Mouse (Mus musculus) forelimb bud, embryonic 11.5 days (tissue): ENCODE data around the gene Aplf.
"Not testable (repeated sequence)": the region's sequence is repeated elsewhere in the genome, so short reads cannot be mapped to it uniquely, and the experiment has no call there.

Experiments
- DNase-seq: peaks from one replicate; pipeline ENCODE4 v3.0.0-alpha.2; 2012; ENCODE audit warnings: low read depth, low spot score

Aplf gene

DNA sequence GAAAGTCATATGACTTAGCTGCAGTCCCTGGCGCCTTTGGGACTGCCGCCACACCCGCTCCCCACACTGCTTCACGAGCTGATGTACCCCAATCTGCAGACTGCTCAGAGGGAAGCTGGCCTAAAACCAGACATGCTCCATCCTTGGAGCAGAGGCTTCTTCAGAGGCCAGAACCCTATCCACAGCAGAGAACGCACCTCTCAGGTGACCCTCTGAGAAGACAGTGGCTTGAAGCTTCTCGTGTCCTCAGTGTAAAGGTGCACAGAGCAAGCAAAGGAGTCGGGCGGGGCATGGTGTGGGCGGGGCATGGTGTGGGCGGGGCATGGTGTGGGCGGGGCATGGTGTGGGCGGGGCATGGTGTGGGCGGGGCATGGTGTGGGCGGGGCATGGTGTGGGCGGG is 43.1 kb downstream of the Aplf start:
- DNase-seq: not testable (repeated sequence)

GRCm38 (mm10) chr6:87623151-87623550 is 48.8 kb downstream of the Aplf start:
- DNase-seq: no peak

- DNase-seq: no peak
Measured at GRCm38 (mm10) chr6:87621281-87621680, 50.7 kb downstream of the Aplf start.

- DNase-seq: no peak
Measured at GRCm38 (mm10) chr6:87618021-87618420, 54.0 kb downstream of the Aplf start.

- no peak for DNase-seq
Measured at GRCm38 (mm10) chr6:87615696-87616083, 56.3 kb downstream of the Aplf start.

DNA sequence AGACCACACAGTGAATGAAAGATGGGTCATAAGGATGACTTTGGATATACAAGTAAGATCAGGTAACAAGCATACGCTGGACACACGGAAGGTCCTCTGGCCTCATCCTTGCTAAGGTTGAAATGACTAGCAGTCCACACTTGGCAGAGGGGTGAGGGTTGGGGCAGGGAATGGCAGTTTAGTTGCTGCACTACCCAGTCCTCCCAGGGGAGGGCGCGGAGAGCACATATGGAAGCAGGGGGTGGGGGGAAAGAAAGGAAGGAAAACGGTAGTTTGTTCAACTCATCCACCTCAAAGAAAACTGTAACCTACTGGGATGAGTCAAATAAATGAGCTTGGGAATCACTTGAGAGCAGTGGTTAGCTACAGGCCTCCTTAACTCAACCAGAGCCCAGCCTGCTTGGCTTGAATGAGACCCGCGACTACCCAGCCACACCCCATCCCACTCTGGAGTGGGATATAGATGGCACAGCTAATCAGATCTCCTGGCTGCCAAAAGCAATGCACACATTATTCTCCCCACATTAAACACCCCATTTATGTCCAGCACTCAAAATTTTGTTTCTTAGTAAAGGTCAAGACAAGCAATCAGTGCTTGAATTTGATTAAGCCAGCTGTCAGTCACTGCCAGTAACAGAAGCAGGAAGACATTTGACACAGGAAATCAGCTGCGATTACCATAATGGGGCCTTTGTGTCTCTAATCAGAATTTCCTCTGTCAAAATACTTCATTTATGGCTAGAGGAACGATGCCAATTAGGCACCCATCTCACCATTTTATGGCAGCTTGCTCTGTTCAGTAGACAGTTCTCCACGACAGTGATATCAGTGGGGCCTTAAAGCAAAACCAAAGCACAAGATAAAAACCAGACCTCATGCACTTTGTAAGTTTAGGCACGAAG is 56.9 kb downstream of the Aplf start:
- peak; percentile 24 for DNase-seq

GRCm38 (mm10) chr6:87599825-87600224 is 72.2 kb downstream of the Aplf start:
- DNase-seq: no peak

DNA sequence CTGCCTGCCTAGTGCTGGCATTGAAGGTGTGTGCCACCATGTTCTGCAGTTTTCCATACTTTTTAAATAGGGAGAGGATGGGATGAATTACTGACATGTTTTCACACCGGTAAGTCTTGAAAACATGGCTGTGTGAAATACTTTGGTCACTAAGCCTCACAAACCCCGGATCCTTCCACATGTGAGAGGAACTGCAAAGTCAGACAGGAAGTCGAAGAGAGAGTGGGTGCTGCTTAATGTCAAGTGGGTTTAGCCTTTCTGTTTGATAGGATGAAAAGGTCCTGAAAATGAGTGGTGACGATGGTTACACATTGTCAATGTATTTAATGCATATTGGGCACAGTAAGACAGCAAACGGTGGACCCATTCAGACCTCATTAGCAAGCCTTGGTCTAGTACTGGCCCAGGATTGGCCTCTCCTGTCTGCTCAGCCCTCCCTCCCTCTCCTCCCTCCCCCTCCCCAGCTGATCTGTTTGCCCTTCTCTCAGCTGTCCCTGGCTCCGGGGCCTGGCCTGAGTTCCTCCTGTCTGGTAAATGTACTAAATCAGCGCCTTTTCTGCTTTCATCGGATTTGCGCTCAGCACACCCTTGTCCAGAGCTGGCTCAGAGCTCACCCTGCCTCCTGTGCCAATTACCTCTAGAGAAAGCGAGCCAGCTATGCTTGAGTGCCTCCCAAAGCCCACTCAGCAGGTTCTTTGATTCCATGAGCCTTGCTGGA is 74.7 kb downstream of the Aplf start:
- DNase-seq: no peak

GRCm38 (mm10) chr6:87594188-87594587 is 77.8 kb downstream of the Aplf start:
- DNase-seq: no peak

DNA sequence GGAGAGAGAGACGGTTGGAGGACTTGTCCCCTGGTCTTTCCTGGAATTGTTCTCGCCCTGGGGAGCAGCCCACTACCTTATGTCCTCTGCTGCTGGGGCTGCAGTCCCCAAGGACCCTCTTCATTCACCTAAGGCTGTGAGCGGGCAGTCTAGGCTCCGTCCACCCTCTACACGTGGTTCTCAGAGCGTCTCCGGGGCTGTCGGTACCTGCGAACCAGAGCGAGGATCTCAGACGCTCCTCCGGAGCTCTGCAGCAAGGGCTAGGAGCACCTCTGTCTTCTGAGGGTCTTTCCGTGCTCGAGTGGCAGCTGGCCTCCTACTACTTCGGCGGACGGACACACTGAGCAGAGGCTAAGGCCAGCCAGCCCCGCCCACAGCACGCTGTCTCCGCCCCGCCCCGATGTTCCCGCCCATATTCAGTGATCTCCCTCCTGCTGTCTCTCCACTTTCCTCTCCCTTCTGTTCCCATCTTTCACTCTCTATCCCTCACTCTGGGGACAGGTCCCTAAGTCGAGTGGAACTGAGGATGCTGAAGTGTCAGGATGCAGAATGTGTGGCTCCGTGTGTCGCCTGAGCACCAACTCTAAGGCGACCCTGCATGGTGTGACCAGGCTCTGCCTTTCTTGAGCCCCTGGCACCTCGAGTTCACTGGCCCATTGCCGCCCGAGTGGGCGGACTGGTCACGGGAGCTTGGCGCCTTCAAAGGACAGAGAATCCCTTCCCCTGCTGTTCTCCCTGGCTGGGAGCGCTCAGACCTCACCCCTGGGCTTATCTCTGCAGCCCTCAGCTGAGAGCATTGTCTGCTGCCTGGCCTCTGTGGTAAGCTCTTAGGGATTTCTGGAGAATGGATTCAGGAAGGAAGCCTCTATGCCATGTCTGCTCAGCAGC is 81.4 kb downstream of the Aplf start, which contains the start of gene Prokr1:
TSS of gene Prokr1 (minus strand) at position 350 of the 888 bp plus-strand sequence.
- peak; percentile 24 for DNase-seq

GRCm38 (mm10) chr6:87589718-87590393 is 82.1 kb downstream of the Aplf start:
- no peak for DNase-seq

GRCm38 (mm10) chr6:87583991-87584390 is 88.0 kb downstream of the Aplf start:
- no peak for DNase-seq

- DNase-seq: no peak
Measured at GRCm38 (mm10) chr6:87583183-87583611, 88.8 kb downstream of the Aplf start.

GRCm38 (mm10) chr6:87582456-87582855 is 89.5 kb downstream of the Aplf start:
- DNase-seq: no peak

GRCm38 (mm10) chr6:87581581-87581980 is 90.4 kb downstream of the Aplf start:
- DNase-seq: no peak

GRCm38 (mm10) chr6:87581071-87581470 is 90.9 kb downstream of the Aplf start:
- DNase-seq: no peak
